Mouse (Mus musculus) gastrocnemius, adult 2 months (tissue): ENCODE data around the gene Tek. TPM values are rescaled to one million over a fixed set of nuclear protein-coding genes. Genes with fewer than 3 reads are reported as not detected.
A peak's percentile ranks its signal among the peaks of the same experiment; 100 is the strongest.

Experiments
- DNase-seq: peaks from one replicate; pipeline ENCODE4 v3.0.0; 2022
- H3K27ac ChIP-seq: fragments of 200-600 bp; 2 replicates; pipeline ENCODE4 v1.8.1; 2022; ENCODE audit warnings: mild to moderate bottlenecking
- H3K4me3 ChIP-seq: fragments of 200-600 bp; 2 replicates; pipeline ENCODE4 v1.8.1; 2022; ENCODE audit warnings: mild to moderate bottlenecking, moderate library complexity
- CTCF ChIP-seq: fragments of 200-600 bp; IDR thresholded peaks from 2 replicates; pipeline ENCODE4 v1.8.1; 2022; ENCODE audit warnings: antibody characterized with exemption, mild to moderate bottlenecking, moderate library complexity
- intact Hi-C: fragments of 180-260 bp; cut with DNase I; formaldehyde crosslinking; loops from one replicate; pipeline ENCODE4 v1.15.1; 2025
- total RNA-seq, 2 experiments: library from RNA; stranded (reverse); gene quantifications; 2 replicates each; pipeline ENCODE4 v1.2.3; 2021

Tek gene
- total RNA-seq, 2 experiments from 2014 or later = 14.4 to 17.0 TPM

DNA sequence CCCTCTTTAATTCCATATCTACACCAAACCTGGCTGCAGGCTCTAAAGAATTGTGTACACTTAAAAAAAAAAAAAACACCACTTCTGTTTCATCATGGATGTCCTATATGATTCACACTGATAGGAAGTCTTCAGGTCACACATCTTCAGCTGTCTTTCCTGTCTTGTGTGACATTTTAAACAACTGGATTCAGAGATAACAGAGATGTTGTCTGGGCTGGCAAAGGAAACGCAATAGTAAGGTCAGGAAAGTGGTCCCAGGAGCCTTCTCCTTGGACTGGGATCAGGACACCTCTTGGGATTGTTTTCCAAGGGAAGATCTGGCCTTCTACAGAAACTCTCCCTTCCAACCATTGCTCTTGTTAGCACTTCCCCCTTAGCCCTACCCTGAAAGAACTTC, 2.7 kb downstream of the Tek start:
- intact Hi-C loops = no loop called here
- TF ChIP-seq CTCF = no peak
- DNase-seq = no peak
- H3K27ac ChIP-seq = peak overlapping the region; percentile 90
- H3K4me3 ChIP-seq = peak overlapping the region; percentile 75

DNA sequence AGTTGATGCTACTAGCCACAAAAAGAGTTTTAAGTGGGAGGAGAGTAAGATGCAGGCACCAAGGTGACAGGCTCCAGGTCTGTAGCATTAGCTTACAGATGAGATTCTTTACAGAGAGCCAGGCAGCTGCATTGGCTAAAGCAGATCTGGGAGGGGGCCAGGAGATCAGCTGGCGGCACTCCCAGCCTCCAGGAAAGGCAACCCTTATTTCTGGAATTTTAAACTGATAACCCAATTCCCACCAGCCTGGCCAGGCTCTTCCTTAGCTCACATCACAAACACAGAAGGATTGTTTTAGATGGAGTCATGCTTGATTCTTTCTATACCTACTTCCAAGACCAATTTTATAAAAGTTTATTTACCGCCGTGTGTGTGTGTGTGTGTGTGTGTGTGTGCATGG, 6.7 kb downstream of the Tek start:
- H3K27ac ChIP-seq = peak overlapping the region; percentile 83
- peak overlapping the region; percentile 43 for H3K4me3 ChIP-seq
- DNase-seq = peak; percentile 62
- intact Hi-C loops = loop anchor here (5.0 kb wide), 1 partner anchor 82 kb away; no protein-coding TSS in a partner anchor
- TF ChIP-seq CTCF = no peak

DNA sequence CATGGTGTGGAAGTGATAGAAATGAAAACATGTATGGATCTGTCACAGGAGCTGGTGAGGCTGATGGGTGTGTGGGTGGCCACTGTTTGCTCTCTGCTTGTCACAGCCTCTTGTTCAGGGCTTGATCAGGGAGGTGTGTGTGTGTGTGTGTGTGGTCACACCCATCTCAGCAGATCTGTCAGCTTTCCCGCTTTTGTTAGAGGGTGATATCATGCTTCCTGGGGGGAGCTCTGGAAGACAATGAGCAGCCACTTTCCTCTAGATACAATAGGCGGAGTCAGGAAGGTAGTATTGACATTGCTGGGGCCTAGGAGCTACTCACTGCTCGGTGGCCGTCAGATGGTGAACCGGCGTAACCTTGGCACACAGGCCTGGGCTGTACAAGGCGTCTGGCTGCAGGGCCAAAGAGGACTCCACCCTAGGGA, 7.3 kb downstream of the Tek start:
- Histone ChIP-seq H3K4me3 (peak overlapping the region; percentile 36; the same call in 1 of the 2 replicates), H3K27ac (peak overlapping the region; percentile 83)
- TF ChIP-seq CTCF = no peak
- DNase-seq = peak; percentile 80
- intact Hi-C loops = loop anchor here (5.0 kb wide), 1 partner anchor 81 kb away; no protein-coding TSS in a partner anchor

DNA sequence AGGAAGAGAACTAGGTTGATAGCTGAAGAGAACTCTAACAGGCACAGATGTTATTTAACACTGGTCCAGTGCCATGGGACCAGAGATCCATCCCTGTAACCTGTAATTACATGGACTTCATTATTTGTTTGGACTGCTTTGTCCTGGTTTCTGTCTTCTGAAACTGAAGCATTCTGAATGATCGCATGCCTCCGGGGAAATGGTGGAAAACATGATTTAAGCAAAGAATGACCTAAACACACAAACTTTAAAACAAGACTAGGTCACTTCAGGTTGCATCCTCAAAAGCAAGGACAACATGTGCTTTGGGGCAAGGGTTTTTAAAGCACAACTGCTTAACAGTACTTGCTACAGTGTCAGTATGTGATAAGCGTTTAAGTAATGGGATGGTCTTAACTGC, 8.2 kb downstream of the Tek start:
- no peak for TF ChIP-seq CTCF
- H3K27ac ChIP-seq = peak overlapping the region; percentile 83
- intact Hi-C loops = loop anchor here (5.0 kb wide), 1 partner anchor 80 kb away; no protein-coding TSS in a partner anchor
- peak; percentile 24 for DNase-seq
- H3K4me3 ChIP-seq = peak overlapping the region; percentile 15; the same call in 1 of the 2 replicates

GRCm38 (mm10) chr4:94752512-94752911, 13.4 kb downstream of the Tek start:
- intact Hi-C loops = no loop called here
- peak overlapping the region; percentile 33 for H3K4me3 ChIP-seq
- peak overlapping the region; percentile 32 for H3K27ac ChIP-seq
- DNase-seq = peak; percentile 68
- no peak for TF ChIP-seq CTCF

DNA sequence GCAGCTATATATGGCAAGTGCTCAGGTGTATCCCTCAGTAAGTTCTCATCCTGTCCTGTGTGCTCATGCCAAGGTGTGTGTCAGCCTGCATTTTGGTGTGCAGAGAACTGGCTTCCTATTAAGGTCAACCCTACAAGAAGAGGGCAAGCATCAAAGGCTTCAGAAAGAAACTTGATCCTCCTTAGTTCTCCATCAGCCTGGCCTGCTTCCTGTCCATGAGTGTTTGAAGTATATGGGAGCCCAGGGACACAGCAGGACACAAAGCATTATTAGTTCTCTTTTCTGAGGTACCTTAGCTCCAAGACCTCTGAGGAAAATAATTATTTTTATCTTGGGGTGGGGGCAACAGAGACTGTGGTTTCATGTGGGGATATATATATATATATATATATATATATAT, 26.1 kb downstream of the Tek start:
- intact Hi-C loops = no loop called here
- no peak overlapping the region for H3K4me3 ChIP-seq
- no peak for TF ChIP-seq CTCF
- H3K27ac ChIP-seq = no peak overlapping the region
- no peak for DNase-seq

DNA sequence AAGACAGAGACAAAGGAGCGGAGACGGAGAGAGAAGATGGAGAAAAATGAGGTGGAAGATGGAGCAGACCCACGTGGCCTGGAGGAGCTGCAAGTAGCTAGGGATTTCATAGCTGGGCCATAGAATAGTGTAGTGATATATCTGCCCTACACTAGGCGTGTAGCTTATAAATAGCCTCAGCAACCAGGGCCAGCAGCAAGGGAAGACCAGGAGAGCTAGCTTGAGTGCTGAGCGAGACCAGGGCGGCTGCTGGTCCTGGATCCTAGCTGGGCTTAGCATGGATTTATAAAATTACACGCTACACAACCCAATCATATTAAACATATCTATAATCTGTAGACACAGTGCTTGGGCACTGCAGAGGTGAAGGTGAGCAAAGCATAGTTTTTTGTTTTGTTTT, 27.1 kb downstream of the Tek start:
- intact Hi-C loops = no loop called here
- no peak for DNase-seq
- no peak for TF ChIP-seq CTCF
- H3K4me3 ChIP-seq = no peak overlapping the region
- H3K27ac ChIP-seq = no peak overlapping the region

DNA sequence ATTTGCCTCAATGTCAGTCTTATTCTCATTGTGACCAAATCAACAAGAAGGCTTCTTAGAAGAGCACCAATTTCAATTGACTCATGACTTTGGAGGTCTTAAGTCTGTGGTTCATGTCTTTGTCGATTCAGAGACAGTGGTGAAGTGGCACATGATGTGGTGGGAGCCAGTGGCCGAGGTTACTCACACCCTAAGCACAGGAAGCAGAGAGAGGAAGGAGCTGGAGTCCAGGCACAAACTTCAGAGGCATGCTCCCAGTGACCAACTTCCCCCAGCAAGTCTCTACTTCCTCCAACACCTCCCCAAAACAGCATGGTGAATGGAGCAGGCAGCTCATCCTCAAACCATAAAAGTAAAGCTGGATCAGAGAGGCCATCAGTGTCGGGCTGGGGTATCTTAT, 29.5 kb downstream of the Tek start:
- peak overlapping the region; percentile 31 for H3K27ac ChIP-seq
- intact Hi-C loops = no loop called here
- no peak for DNase-seq
- H3K4me3 ChIP-seq = no peak overlapping the region
- no peak for TF ChIP-seq CTCF

- TF ChIP-seq CTCF = no peak
- DNase-seq = no peak
- Histone ChIP-seq H3K27ac (no peak overlapping the region), H3K4me3 (no peak overlapping the region)
- intact Hi-C loops = no loop called here
Measured at GRCm38 (mm10) chr4:94781043-94781442, 42.0 kb downstream of the Tek start.

GRCm38 (mm10) chr4:94785921-94786320, 46.8 kb downstream of the Tek start:
- intact Hi-C loops = no loop called here
- peak overlapping the region; percentile 48 for H3K27ac ChIP-seq
- DNase-seq = peak; percentile 25

GRCm38 (mm10) chr4:94803187-94803586, 64.1 kb downstream of the Tek start:
- intact Hi-C loops = no loop called here
- TF ChIP-seq CTCF = no peak
- DNase-seq = peak; percentile 59
- H3K27ac ChIP-seq = peak overlapping the region; percentile 13; the same call in 1 of the 2 replicates
- no peak overlapping the region for H3K4me3 ChIP-seq

More at GRCm38 (mm10) chr4:94785921-94786320, 46.8 kb downstream of the Tek start:
- H3K4me3 ChIP-seq = no peak overlapping the region
- TF ChIP-seq CTCF = no peak

- intact Hi-C loops = no loop called here
- no peak for TF ChIP-seq CTCF
- Histone ChIP-seq H3K4me3 (no peak overlapping the region), H3K27ac (no peak overlapping the region)
- DNase-seq = no peak
Measured at GRCm38 (mm10) chr4:94810616-94811015, 71.5 kb downstream of the Tek start.

DNA sequence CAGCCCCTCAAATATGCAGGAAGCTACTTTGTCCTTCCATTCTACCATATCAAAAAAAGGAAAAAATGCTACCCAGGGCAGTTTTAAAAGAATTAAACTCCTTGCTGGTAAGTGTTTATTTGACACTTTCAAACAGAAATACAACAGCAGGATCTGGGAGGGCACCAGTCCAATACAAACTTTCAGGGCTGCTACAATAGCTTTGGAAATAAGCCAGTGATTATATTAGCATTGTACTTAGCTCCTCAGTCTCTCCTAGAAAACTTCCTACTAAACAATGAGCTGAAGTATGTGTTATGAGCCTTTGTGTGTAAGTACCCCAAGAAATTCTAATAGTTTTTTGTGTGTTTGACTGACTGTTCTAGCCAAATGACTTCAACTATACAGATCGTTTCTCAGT, 87.8 kb downstream of the Tek start:
- Histone ChIP-seq H3K27ac (peak overlapping the region; percentile 60), H3K4me3 (no peak overlapping the region)
- DNase-seq = no peak
- no peak for TF ChIP-seq CTCF
- intact Hi-C loops = loop anchor here (5.0 to 10.0 kb wide), 2 partner anchors 80 to 142 kb away; no protein-coding TSS in a partner anchor

DNA sequence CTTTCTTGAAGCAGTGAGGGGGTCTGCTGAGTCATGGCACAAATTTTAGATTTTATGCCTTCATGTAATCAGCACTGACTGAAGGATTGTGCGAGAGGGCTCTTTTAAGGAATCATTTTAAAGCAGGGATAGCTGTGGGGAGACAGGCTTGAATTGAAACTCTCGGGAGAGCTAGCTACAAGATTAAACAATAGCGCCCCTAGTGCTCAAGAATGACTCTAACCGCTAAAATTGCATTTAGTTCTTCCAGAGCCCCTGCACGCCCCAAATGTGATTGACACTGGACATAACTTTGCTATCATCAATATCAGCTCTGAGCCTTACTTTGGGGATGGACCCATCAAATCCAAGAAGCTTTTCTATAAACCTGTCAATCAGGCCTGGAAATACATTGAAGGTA, 88.3 kb downstream of the Tek start:
- Histone ChIP-seq H3K4me3 (no peak overlapping the region), H3K27ac (peak overlapping the region; percentile 60)
- DNase-seq = no peak
- TF ChIP-seq CTCF = peak; percentile 45
- intact Hi-C loops = loop anchor here (5.0 to 10.0 kb wide), 2 partner anchors 80 to 143 kb away; no protein-coding TSS in a partner anchor
